Mouse (Mus musculus) kidney, adult 2 months (tissue): ENCODE results near the gene 1700029J07Rik.

ENCODE experiments used
- CTCF ChIP-seq: fragments of 200-500 bp; conservative IDR thresholded peaks from 2 replicates; pipeline ENCODE4 v1.5.1; 2011; ENCODE audit warnings: low read depth, mild to moderate bottlenecking, control low read depth, low read length, moderate library complexity, mixed read lengths; ENCODE audit not compliant: insufficient read depth, insufficient read length
- POLR2A ChIP-seq: fragments of 200-500 bp; IDR thresholded peaks from one replicate; pipeline ENCODE4 v1.6.1; 2011; ENCODE audit warnings: low read depth, low read length, control low read depth

- no peak for TF ChIP-seq POLR2A
- no peak for TF ChIP-seq CTCF
These were observed 69.3 kb downstream of the 1700029J07Rik start for GRCm38 (mm10) chr8:45905591-45906250.
